Mouse (Mus musculus): ENCODE data around the gene Slit3.

The Slit3 gene

GRCm38 (mm10) chr11:35305910-35306309, 184.9 kb downstream of the Slit3 start:
- no peak for DNase-seq (ENCODE audit: low read depth, low spot score)
- Histone ChIP-seq H3K27me3 (ENCODE audit: control insufficient read depth, insufficient read depth, low read length, poor library complexity, severe bottlenecking) (no peaks in the 10 kb centered on the region), H3K36me3 (ENCODE audit: control insufficient read depth, insufficient read depth, low read length, poor library complexity, severe bottlenecking) (no peaks in the 10 kb centered on the region)

- no peak for DNase-seq (ENCODE audit: low read depth, low spot score)
Observed at GRCm38 (mm10) chr11:35306922-35307321, 185.9 kb downstream of the Slit3 start.

GRCm38 (mm10) chr11:35307992-35308391, 187.0 kb downstream of the Slit3 start:
- Histone ChIP-seq H3K27me3 (ENCODE audit: control insufficient read depth, insufficient read depth, low read length, poor library complexity, severe bottlenecking) (no peaks in the 10 kb centered on the region), H3K36me3 (ENCODE audit: control insufficient read depth, insufficient read depth, low read length, poor library complexity, severe bottlenecking) (no peaks in the 10 kb centered on the region)
- no peak for DNase-seq (ENCODE audit: low read depth, low spot score)

More at GRCm38 (mm10) chr11:35306922-35307321, 185.9 kb downstream of the Slit3 start:
- Histone ChIP-seq H3K36me3 (ENCODE audit: control insufficient read depth, insufficient read depth, low read length, poor library complexity, severe bottlenecking) (no peaks in the 10 kb centered on the region), H3K27me3 (ENCODE audit: control insufficient read depth, insufficient read depth, low read length, poor library complexity, severe bottlenecking) (no peaks in the 10 kb centered on the region)

GRCm38 (mm10) chr11:35315449-35316028, 194.5 kb downstream of the Slit3 start:
- no peaks in the 10 kb centered on the region for H3K36me3 ChIP-seq (ENCODE audit: control insufficient read depth, insufficient read depth, low read length, poor library complexity, severe bottlenecking)
- DNase-seq (ENCODE audit: low read depth, low spot score), result no peak
- no peaks in the 10 kb centered on the region for H3K27me3 ChIP-seq (ENCODE audit: control insufficient read depth, insufficient read depth, low read length, poor library complexity, severe bottlenecking)

- DNase-seq (ENCODE audit: low read depth, low spot score), result no peak
- H3K27me3 ChIP-seq (ENCODE audit: control insufficient read depth, insufficient read depth, low read length, poor library complexity, severe bottlenecking), result no peaks in the 10 kb centered on the region
Observed at GRCm38 (mm10) chr11:35317221-35317620, 196.2 kb downstream of the Slit3 start.

GRCm38 (mm10) chr11:35317775-35318432, 196.9 kb downstream of the Slit3 start:
- H3K36me3 ChIP-seq (ENCODE audit: control insufficient read depth, insufficient read depth, low read length, poor library complexity, severe bottlenecking), result no peaks in the 10 kb centered on the region
- no peak for DNase-seq (ENCODE audit: low read depth, low spot score)
- no peaks in the 10 kb centered on the region for H3K27me3 ChIP-seq (ENCODE audit: control insufficient read depth, insufficient read depth, low read length, poor library complexity, severe bottlenecking)

More at GRCm38 (mm10) chr11:35317221-35317620, 196.2 kb downstream of the Slit3 start:
- H3K36me3 ChIP-seq (ENCODE audit: control insufficient read depth, insufficient read depth, low read length, poor library complexity, severe bottlenecking), result no peaks in the 10 kb centered on the region

- no peaks in the 10 kb centered on the region for H3K36me3 ChIP-seq (ENCODE audit: control insufficient read depth, insufficient read depth, low read length, poor library complexity, severe bottlenecking)
- no peaks in the 10 kb centered on the region for H3K27me3 ChIP-seq (ENCODE audit: control insufficient read depth, insufficient read depth, low read length, poor library complexity, severe bottlenecking)
- no peak for DNase-seq (ENCODE audit: low read depth, low spot score)
Observed at GRCm38 (mm10) chr11:35318433-35319020, 197.5 kb downstream of the Slit3 start.

- Histone ChIP-seq H3K27me3 (ENCODE audit: control insufficient read depth, insufficient read depth, low read length, poor library complexity, severe bottlenecking) (no peaks in the 10 kb centered on the region), H3K36me3 (ENCODE audit: control insufficient read depth, insufficient read depth, low read length, poor library complexity, severe bottlenecking) (no peaks in the 10 kb centered on the region)
- no peak for DNase-seq (ENCODE audit: low read depth, low spot score)
Observed at GRCm38 (mm10) chr11:35320518-35320917, 199.5 kb downstream of the Slit3 start.

GRCm38 (mm10) chr11:35324397-35324796, 203.4 kb downstream of the Slit3 start:
- DNase-seq (ENCODE audit: low read depth, low spot score), result no peak
- Histone ChIP-seq H3K36me3 (ENCODE audit: control insufficient read depth, insufficient read depth, low read length, poor library complexity, severe bottlenecking) (no peaks in the 10 kb centered on the region), H3K27me3 (ENCODE audit: control insufficient read depth, insufficient read depth, low read length, poor library complexity, severe bottlenecking) (no peaks in the 10 kb centered on the region)

GRCm38 (mm10) chr11:35325131-35325995, 204.3 kb downstream of the Slit3 start:
- Histone ChIP-seq H3K36me3 (ENCODE audit: control insufficient read depth, insufficient read depth, low read length, poor library complexity, severe bottlenecking) (no peaks in the 10 kb centered on the region), H3K27me3 (ENCODE audit: control insufficient read depth, insufficient read depth, low read length, poor library complexity, severe bottlenecking) (no peaks in the 10 kb centered on the region)
- no peak for DNase-seq (ENCODE audit: low read depth, low spot score)

- H3K36me3 ChIP-seq (ENCODE audit: control insufficient read depth, insufficient read depth, low read length, poor library complexity, severe bottlenecking), result no peaks in the 10 kb centered on the region
- DNase-seq (ENCODE audit: low read depth, low spot score), result no peak
- no peaks in the 10 kb centered on the region for H3K27me3 ChIP-seq (ENCODE audit: control insufficient read depth, insufficient read depth, low read length, poor library complexity, severe bottlenecking)
Observed at GRCm38 (mm10) chr11:35326346-35326745, 205.3 kb downstream of the Slit3 start.

- no peaks in the 10 kb centered on the region for H3K27me3 ChIP-seq (ENCODE audit: control insufficient read depth, insufficient read depth, low read length, poor library complexity, severe bottlenecking)
- no peaks in the 10 kb centered on the region for H3K36me3 ChIP-seq (ENCODE audit: control insufficient read depth, insufficient read depth, low read length, poor library complexity, severe bottlenecking)
- DNase-seq (ENCODE audit: low read depth, low spot score), result no peak
Observed at GRCm38 (mm10) chr11:35327899-35328298, 206.9 kb downstream of the Slit3 start.

GRCm38 (mm10) chr11:35331476-35331875, 210.5 kb downstream of the Slit3 start:
- no peak for DNase-seq (ENCODE audit: low read depth, low spot score)
- no peaks in the 10 kb centered on the region for H3K27me3 ChIP-seq (ENCODE audit: control insufficient read depth, insufficient read depth, low read length, poor library complexity, severe bottlenecking)

GRCm38 (mm10) chr11:35336558-35336957, 215.5 kb downstream of the Slit3 start:
- no peaks in the 10 kb centered on the region for H3K27me3 ChIP-seq (ENCODE audit: control insufficient read depth, insufficient read depth, low read length, poor library complexity, severe bottlenecking)
- no peak for DNase-seq (ENCODE audit: low read depth, low spot score)
- H3K36me3 ChIP-seq (ENCODE audit: control insufficient read depth, insufficient read depth, low read length, poor library complexity, severe bottlenecking), result no peaks in the 10 kb centered on the region

More at GRCm38 (mm10) chr11:35331476-35331875, 210.5 kb downstream of the Slit3 start:
- no peaks in the 10 kb centered on the region for H3K36me3 ChIP-seq (ENCODE audit: control insufficient read depth, insufficient read depth, low read length, poor library complexity, severe bottlenecking)

- no peak for DNase-seq (ENCODE audit: low read depth, low spot score)
- no peaks in the 10 kb centered on the region for H3K36me3 ChIP-seq (ENCODE audit: control insufficient read depth, insufficient read depth, low read length, poor library complexity, severe bottlenecking)
- no peaks in the 10 kb centered on the region for H3K27me3 ChIP-seq (ENCODE audit: control insufficient read depth, insufficient read depth, low read length, poor library complexity, severe bottlenecking)
Observed at GRCm38 (mm10) chr11:35337493-35337892, 216.5 kb downstream of the Slit3 start.

All from splenic B cell, adult 2 months (primary cell).